Mouse (Mus musculus): ENCODE measurements around the gene Sp2. TPM values are rescaled to one million over a fixed set of nuclear protein-coding genes. Genes with fewer than 3 reads are reported as not detected.

Sp2 gene
- polyA plus RNA-seq, 1 experiment, result 10.3 TPM

- no peak overlapping the region for H3K4me3 ChIP-seq (ENCODE audit: insufficient read depth, low read length)
- no peaks in the 10 kb centered on the region for H3K4me1 ChIP-seq (ENCODE audit: control insufficient read depth, insufficient read depth, low read length)
- no peak for TF ChIP-seq POLR2A (IDR thresholded peaks at IDR 0.05; ENCODE audit: extremely low read depth, insufficient read depth, low read length)
- no peak for TF ChIP-seq CTCF (IDR thresholded peaks at IDR 0.05; ENCODE audit: extremely low read depth, insufficient read depth, low read length)
- H3K27ac ChIP-seq (ENCODE audit: insufficient read depth, low read length), result no peak overlapping the region
These were observed 1.3 kb downstream of the Sp2 start for GRCm38 (mm10) chr11:96981461-96981860.

GRCm38 (mm10) chr11:96980021-96980420 is 2.7 kb downstream of the Sp2 start:
- no peak for TF ChIP-seq CTCF (IDR thresholded peaks at IDR 0.05; ENCODE audit: extremely low read depth, insufficient read depth, low read length)
- peaks cover 5% of the 10 kb centered on the region for H3K4me1 ChIP-seq (ENCODE audit: control insufficient read depth, insufficient read depth, low read length)
- no peak overlapping the region for H3K27ac ChIP-seq (ENCODE audit: insufficient read depth, low read length)
- no peak overlapping the region for H3K4me3 ChIP-seq (ENCODE audit: insufficient read depth, low read length)

GRCm38 (mm10) chr11:96979329-96979728 is 3.4 kb downstream of the Sp2 start:
- Histone ChIP-seq H3K4me3 (ENCODE audit: insufficient read depth, low read length) (no peak overlapping the region), H3K27ac (ENCODE audit: insufficient read depth, low read length) (no peak overlapping the region), H3K4me1 (ENCODE audit: control insufficient read depth, insufficient read depth, low read length) (peaks cover 5% of the 10 kb centered on the region)
- TF ChIP-seq CTCF (IDR thresholded peaks at IDR 0.05; ENCODE audit: extremely low read depth, insufficient read depth, low read length) (no peak), POLR2A (IDR thresholded peaks at IDR 0.05; ENCODE audit: extremely low read depth, insufficient read depth, low read length) (no peak)

GRCm38 (mm10) chr11:96978401-96979246 is 4.1 kb downstream of the Sp2 start:
- H3K27ac ChIP-seq (ENCODE audit: insufficient read depth, low read length), result peak overlapping the region; percentile 11; the same call in 1 of the 2 replicates
- peak overlapping the region; percentile 57 for H3K4me3 ChIP-seq (ENCODE audit: insufficient read depth, low read length)
- peaks cover 5% of the 10 kb centered on the region for H3K4me1 ChIP-seq (ENCODE audit: control insufficient read depth, insufficient read depth, low read length)
- no peak for TF ChIP-seq CTCF (IDR thresholded peaks at IDR 0.05; ENCODE audit: extremely low read depth, insufficient read depth, low read length)

- Histone ChIP-seq H3K4me1 (ENCODE audit: control insufficient read depth, insufficient read depth, low read length) (peaks cover 5% of the 10 kb centered on the region), H3K4me3 (ENCODE audit: insufficient read depth, low read length) (peak overlapping the region; percentile 92), H3K27ac (ENCODE audit: insufficient read depth, low read length) (peak overlapping the region; percentile 100)
- TF ChIP-seq POLR2A (IDR thresholded peaks at IDR 0.05; ENCODE audit: extremely low read depth, insufficient read depth, low read length), result peak; percentile 93
- no peak for TF ChIP-seq CTCF (IDR thresholded peaks at IDR 0.05; ENCODE audit: extremely low read depth, insufficient read depth, low read length)
These were observed 5.0 kb downstream of the Sp2 start for GRCm38 (mm10) chr11:96977606-96978400.

- H3K4me1 ChIP-seq (ENCODE audit: control insufficient read depth, insufficient read depth, low read length), result peaks cover 6% of the 10 kb centered on the region
- peak overlapping the region; percentile 100 for H3K27ac ChIP-seq (ENCODE audit: insufficient read depth, low read length)
- TF ChIP-seq POLR2A (IDR thresholded peaks at IDR 0.05; ENCODE audit: extremely low read depth, insufficient read depth, low read length), result 0 out of 2 replicates have a peak, but pooled peaks have one; percentile 18
- TF ChIP-seq CTCF (IDR thresholded peaks at IDR 0.05; ENCODE audit: extremely low read depth, insufficient read depth, low read length), result no peak
- peak overlapping the region; percentile 92 for H3K4me3 ChIP-seq (ENCODE audit: insufficient read depth, low read length)
These were observed 5.7 kb downstream of the Sp2 start for GRCm38 (mm10) chr11:96976911-96977591.

- TF ChIP-seq POLR2A (IDR thresholded peaks at IDR 0.05; ENCODE audit: extremely low read depth, insufficient read depth, low read length) (no peak), CTCF (IDR thresholded peaks at IDR 0.05; ENCODE audit: extremely low read depth, insufficient read depth, low read length) (no peak)
- H3K4me1 ChIP-seq (ENCODE audit: control insufficient read depth, insufficient read depth, low read length), result peaks cover 8% of the 10 kb centered on the region
- H3K4me3 ChIP-seq (ENCODE audit: insufficient read depth, low read length), result peak overlapping the region; percentile 92; the same call in 1 of the 2 replicates
- peak overlapping the region; percentile 100 for H3K27ac ChIP-seq (ENCODE audit: insufficient read depth, low read length)
These were observed 6.4 kb downstream of the Sp2 start for GRCm38 (mm10) chr11:96976379-96976687.

- Histone ChIP-seq H3K4me1 (ENCODE audit: control insufficient read depth, insufficient read depth, low read length) (peaks cover 8% of the 10 kb centered on the region), H3K4me3 (ENCODE audit: insufficient read depth, low read length) (peak overlapping the region; percentile 92; the same call in 1 of the 2 replicates), H3K27ac (ENCODE audit: insufficient read depth, low read length) (peak overlapping the region; percentile 100)
- TF ChIP-seq POLR2A (IDR thresholded peaks at IDR 0.05; ENCODE audit: extremely low read depth, insufficient read depth, low read length) (no peak), CTCF (IDR thresholded peaks at IDR 0.05; ENCODE audit: extremely low read depth, insufficient read depth, low read length) (no peak)
These were observed 7.0 kb downstream of the Sp2 start for GRCm38 (mm10) chr11:96975511-96976378.

- H3K27ac ChIP-seq (ENCODE audit: insufficient read depth, low read length), result no peak overlapping the region
- peaks cover 10% of the 10 kb centered on the region for H3K4me1 ChIP-seq (ENCODE audit: control insufficient read depth, insufficient read depth, low read length)
- TF ChIP-seq POLR2A (IDR thresholded peaks at IDR 0.05; ENCODE audit: extremely low read depth, insufficient read depth, low read length), result no peak
- TF ChIP-seq CTCF (IDR thresholded peaks at IDR 0.05; ENCODE audit: extremely low read depth, insufficient read depth, low read length), result no peak
- no peak overlapping the region for H3K4me3 ChIP-seq (ENCODE audit: insufficient read depth, low read length)
These were observed 7.9 kb downstream of the Sp2 start for GRCm38 (mm10) chr11:96974813-96975212.

All from cortical plate, adult 2 months (tissue).